Mouse (Mus musculus) liver, postnatal 0 days (tissue): ENCODE measurements around the gene Pin4.

ENCODE experiments used
- CTCF ChIP-seq: sonication (generic); IDR thresholded peaks from 2 replicates; pipeline ENCODE4 v1.5.1; 2016; ENCODE audit warnings: antibody characterized with exemption, low read depth
- EP300 ChIP-seq: IDR thresholded peaks from 2 replicates; pipeline ENCODE4 v1.6.1; 2016; ENCODE audit warnings: antibody characterized with exemption, low read depth, mild to moderate bottlenecking

GRCm38 (mm10) chrX:102081573-102082279, 37.5 kb upstream of the Pin4 start:
- TF ChIP-seq EP300 (no peak), CTCF (no peak)
